ENCODE assay signal across 8 mouse cellular contexts in genomic region chr2:118899981-118900825, GRCm38 (mm10). TPM values are rescaled to one million over a fixed set of nuclear protein-coding genes. Genes with fewer than 3 reads are reported as not detected.
DNase-seq lines count a peak whose midpoint lies in the region; ATAC-seq and TF ChIP-seq lines count a peak whose summit lies in the region.

Gene Bahd1, plus strand, starts transcription at chr2:118900377.

- peaks cover 44% of the 10 kb centered on the region for H3K27me3 ChIP-seq in kidney, postnatal 0 days (ENCODE audit: insufficient read depth, low read length)
- peaks cover 75% of the 10 kb centered on the region for H3K27me3 ChIP-seq in liver, embryonic 15.5 days
- peaks cover 41% of the 10 kb centered on the region for H3K27me3 ChIP-seq in neural tube, embryonic 14.5 days (ENCODE audit: control insufficient read depth, insufficient read depth, low read length)

- no peaks in the 10 kb centered on the region for H3K36me3 ChIP-seq in kidney, postnatal 0 days (ENCODE audit: insufficient read depth, low read length)
- no peaks in the 10 kb centered on the region for H3K36me3 ChIP-seq in liver, embryonic 15.5 days (replicated peaks)
- no peaks in the 10 kb centered on the region for H3K36me3 ChIP-seq in neural tube, embryonic 14.5 days (ENCODE audit: control insufficient read depth, insufficient read depth, low read length)

- TF ChIP-seq CTCF in kidney, postnatal 0 days (IDR thresholded peaks at IDR 0.05; ENCODE audit: low read depth): no peak

- H3K9ac ChIP-seq in kidney, postnatal 0 days (ENCODE audit: low read depth, low read length): peak within 1 kb of the TSS; percentile 81
- peak within 1 kb of the TSS; percentile 49 for H3K9ac ChIP-seq in liver, embryonic 15.5 days
- peak within 1 kb of the TSS; percentile 90 for H3K9ac ChIP-seq in neural tube, embryonic 14.5 days (replicated peaks; ENCODE audit: low read depth, low read length)

- no peak within 1 kb of the TSS for H3K27ac ChIP-seq in kidney, postnatal 0 days
- H3K27ac ChIP-seq in liver, embryonic 15.5 days (replicated peaks): 0 out of 2 replicates have a peak within 1 kb of the TSS, but pooled peaks have one; percentile 22
- H3K27ac ChIP-seq in neural tube, embryonic 14.5 days (ENCODE audit: low read depth, low read length): peak within 1 kb of the TSS; percentile 86; the same call in 1 of the 2 replicates

- DNase-seq in urinary bladder, postnatal 14 days (ENCODE audit: low spot score): peak; percentile 46
- DNase-seq in urinary bladder, postnatal 4 days (ENCODE audit: low spot score in 2 of 2): no peak
- peak; percentile 46 to 55 for DNase-seq in cerebellum, postnatal 14 days
- DNase-seq in heart, adult 8-10 months (ENCODE audit: low spot score): no peak
- peak; percentile 33 for DNase-seq in kidney, postnatal 0 days (ENCODE audit: low spot score)
- no peak for DNase-seq in c-Kit-positive CD71-positive TER-119-positive erythroid progenitor cells, embryonic 14.5 days (ENCODE audit: low spot score)

- peak within 1 kb of the TSS; percentile 86 for H3K4me3 ChIP-seq in kidney, postnatal 0 days (replicated peaks; ENCODE audit: low read depth, low read length)
- H3K4me3 ChIP-seq in liver, embryonic 15.5 days (replicated peaks): peak within 1 kb of the TSS; percentile 98
- peak within 1 kb of the TSS; percentile 90 for H3K4me3 ChIP-seq in neural tube, embryonic 14.5 days (ENCODE audit: low read depth, low read length)

- peaks cover 9% of the 10 kb centered on the region; the same call in 1 of the 2 replicates for H3K4me1 ChIP-seq in kidney, postnatal 0 days (replicated peaks; ENCODE audit: insufficient read depth, low read length)
- peaks cover 73% of the 10 kb centered on the region for H3K4me1 ChIP-seq in liver, embryonic 15.5 days (replicated peaks)
- peaks cover 34% of the 10 kb centered on the region for H3K4me1 ChIP-seq in neural tube, embryonic 14.5 days (ENCODE audit: control insufficient read depth, insufficient read depth, low read length)

- under 1% methylated on average over 32 of the region's 32 CpGs for WGBS in kidney, postnatal 0 days
- WGBS in liver, embryonic 15.5 days (ENCODE audit: insufficient replicate concordance): 2% methylated on average over 32 of the region's 32 CpGs
- under 1% methylated on average over 32 of the region's 32 CpGs for WGBS in neural tube, embryonic 14.5 days

- peak within 1 kb of the TSS; percentile 99 for H3K4me2 ChIP-seq in kidney, postnatal 0 days (ENCODE audit: low read length)
- H3K4me2 ChIP-seq in liver, embryonic 15.5 days: peak within 1 kb of the TSS; percentile 100
- H3K4me2 ChIP-seq in neural tube, embryonic 14.5 days (ENCODE audit: low read depth, low read length): peak within 1 kb of the TSS; percentile 99

- no peaks in the 10 kb centered on the region for H3K9me3 ChIP-seq in kidney, postnatal 0 days (replicated peaks; ENCODE audit: low read length)
- no peaks in the 10 kb centered on the region for H3K9me3 ChIP-seq in liver, embryonic 15.5 days (replicated peaks)
- no peaks in the 10 kb centered on the region for H3K9me3 ChIP-seq in neural tube, embryonic 14.5 days (ENCODE audit: control insufficient read depth, low read length)

- ATAC-seq in kidney, postnatal 0 days (replicated peaks; ENCODE audit: low FRiP score, low read depth): no peak
- no peak for ATAC-seq in liver, embryonic 15.5 days (ENCODE audit: insufficient read depth)
- ATAC-seq in neural tube, embryonic 14.5 days (ENCODE audit: low read depth): peak; percentile 0; the same call in 1 of the 2 replicates

RNA-seq across cellular contexts. Expression of gene Bahd1, which starts in this region (rescaled TPM):
- total RNA-seq in heart, adult 8-10 months (2022): 10 to 100 TPM; 14.0 to 21.2 (median 15.9) TPM
- 3.3 TPM in 2 replicates for polyA plus RNA-seq in kidney, postnatal 0 days (2015; fragmentation: Nextera tagmentation; extraction: Ambion mirVana)
- polyA plus RNA-seq in liver, embryonic 15.5 days (2015; fragmentation: Nextera tagmentation; extraction: Ambion mirVana): 3.2 and 4.3 TPM in 2 replicates
- 1.8 and 2.2 TPM in 2 replicates for polyA plus RNA-seq in neural tube, embryonic 14.5 days (2014; fragmentation: Nextera tagmentation; extraction: Ambion mirVana)

Comparison
In these comparisons a context has a peak if more than half of its experiments do, and no peak if none do; other contexts are left out.
1. DNase-seq: peak in urinary bladder, postnatal 14 days (single experiment), cerebellum, postnatal 14 days (2 of 2) and kidney, postnatal 0 days (single experiment); none in urinary bladder, postnatal 4 days (0 of 2), heart, adult 8-10 months (single experiment) and c-Kit-positive CD71-positive TER-119-positive erythroid progenitor cells, embryonic 14.5 days (single experiment).
2. Peak in every context shown above with its lines, with median percentiles within 50 percentile points of each other: H3K4me2 ChIP-seq, H3K4me3 ChIP-seq and H3K9ac ChIP-seq.